Mouse (Mus musculus) stomach, postnatal 0 days (tissue): ENCODE measurements around the gene Sytl1.

Experiments
- CTCF ChIP-seq: IDR thresholded peaks from 2 replicates; pipeline ENCODE4 v1.5.1; 2016; ENCODE audit warnings: antibody characterized with exemption, low read depth, mild to moderate bottlenecking, moderate library complexity
- EP300 ChIP-seq: optimal IDR thresholded peaks from 2 replicates; pipeline ENCODE3; 2016; ENCODE audit warnings: antibody characterized with exemption

- TF ChIP-seq CTCF (peak; percentile 56), EP300 (no peak)
Measured at GRCm38 (mm10) chr4:133212562-133213267, 50.2 kb downstream of the Sytl1 start.
